Mouse (Mus musculus) stomach, embryonic 15.5 days (tissue): ENCODE results near the gene Nbeal2. TPM values are rescaled to one million over a fixed set of nuclear protein-coding genes. Genes with fewer than 3 reads are reported as not detected.
A peak's percentile ranks its signal among the peaks of the same experiment; 100 is the strongest.
"Not testable (repeated sequence)": the region's sequence is repeated elsewhere in the genome, so short reads cannot be mapped to it uniquely, and the experiment has no call there.

Source experiments
- ATAC-seq: fragments of 200-750 bp; cut with Nextera tagmentation; 2 replicates; pipeline ENCODE4 v1.8.0; 2017; ENCODE audit warnings: low read depth, moderate number of reproducible peaks, moderate TSS enrichment; ENCODE audit not compliant: insufficient read depth, low FRiP score
- H3K27ac ChIP-seq: fragments of 300-500 bp; sonication (generic); 2 replicates; pipeline ENCODE4 v1.5.1; 2015; ENCODE audit warnings: mild to moderate bottlenecking, inconsistent platforms
- H3K27me3 ChIP-seq: fragments of 300-500 bp; sonication (generic); replicated peaks from 2 replicates; pipeline ENCODE4 v1.6.1; 2015; ENCODE audit warnings: inconsistent platforms
- H3K36me3 ChIP-seq: fragments of 300-500 bp; sonication (generic); 2 replicates; pipeline ENCODE4 v1.6.1; 2015; ENCODE audit warnings: inconsistent platforms
- H3K4me1 ChIP-seq: fragments of 300-500 bp; sonication (generic); 2 replicates; pipeline ENCODE4 v1.6.1; 2015; ENCODE audit warnings: inconsistent platforms
- H3K4me2 ChIP-seq: fragments of 300-500 bp; sonication (generic); 2 replicates; pipeline ENCODE4 v1.6.1; 2015; ENCODE audit warnings: mild to moderate bottlenecking, inconsistent platforms
- H3K4me3 ChIP-seq: fragments of 300-500 bp; sonication (generic); replicated peaks from 2 replicates; pipeline ENCODE4 v1.5.1; 2015; ENCODE audit warnings: inconsistent platforms
- H3K9ac ChIP-seq: fragments of 300-500 bp; sonication (generic); 2 replicates; pipeline ENCODE4 v1.6.1; 2015; ENCODE audit warnings: inconsistent platforms
- H3K9me3 ChIP-seq: fragments of 300-500 bp; sonication (generic); 2 replicates; pipeline ENCODE4 v1.6.1; 2016; ENCODE audit warnings: inconsistent platforms
- WGBS: fragments of 180-500 bp; shearing (Covaris S2); methylation state at CpG from one replicate; pipeline ENCODE4 v1.1.7; 2015; 5-methylcytosine and 5-hydroxymethylcytosine counted together
- polyA plus RNA-seq: library from polyadenylated mRNA; unstranded; fragments of >200 nt; fragmentation: Nextera tagmentation; extraction: Ambion mirVana; gene quantifications from 2 replicates; pipeline ENCODE4 v1.2.1, GENCODE M21; 2015

The Nbeal2 gene
- polyA plus RNA-seq, 1 experiment from 2014 or later = 6.9 TPM

DNA sequence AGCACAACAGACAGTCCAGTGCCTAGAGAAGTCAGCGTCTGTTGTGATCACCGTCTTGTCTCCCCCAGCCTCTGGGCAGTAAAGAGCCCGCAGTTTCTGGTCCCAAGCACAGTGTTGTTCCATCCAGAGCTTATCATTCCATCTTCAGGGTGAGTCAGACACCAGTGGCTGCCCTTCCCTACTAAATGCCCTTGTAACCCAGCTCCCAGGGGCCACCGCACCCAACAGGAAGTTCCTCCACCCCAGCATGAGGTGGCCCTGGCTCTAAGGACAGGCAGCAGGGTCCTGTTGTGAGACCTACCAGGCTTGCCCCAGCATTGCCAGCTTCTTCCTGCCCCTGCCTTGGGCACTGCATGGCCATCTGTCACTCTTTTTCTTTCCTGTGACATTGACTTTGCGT, 31.6 kb upstream of the Nbeal2 start:
- H3K27me3 ChIP-seq = no peaks in the 10 kb centered on the region
- no peak overlapping the region for H3K4me2 ChIP-seq
- H3K4me1 ChIP-seq = peaks cover 29% of the 10 kb centered on the region
- no peak overlapping the region for H3K4me3 ChIP-seq
- no peak overlapping the region for H3K9ac ChIP-seq
- 59% methylated on average over 5 of the region's 5 CpGs for WGBS
- H3K36me3 ChIP-seq = no peaks in the 10 kb centered on the region
- no peaks in the 10 kb centered on the region for H3K9me3 ChIP-seq
- H3K27ac ChIP-seq = peak overlapping the region; percentile 98
- peak; percentile 39; the same call in 1 of the 2 replicates for ATAC-seq

DNA sequence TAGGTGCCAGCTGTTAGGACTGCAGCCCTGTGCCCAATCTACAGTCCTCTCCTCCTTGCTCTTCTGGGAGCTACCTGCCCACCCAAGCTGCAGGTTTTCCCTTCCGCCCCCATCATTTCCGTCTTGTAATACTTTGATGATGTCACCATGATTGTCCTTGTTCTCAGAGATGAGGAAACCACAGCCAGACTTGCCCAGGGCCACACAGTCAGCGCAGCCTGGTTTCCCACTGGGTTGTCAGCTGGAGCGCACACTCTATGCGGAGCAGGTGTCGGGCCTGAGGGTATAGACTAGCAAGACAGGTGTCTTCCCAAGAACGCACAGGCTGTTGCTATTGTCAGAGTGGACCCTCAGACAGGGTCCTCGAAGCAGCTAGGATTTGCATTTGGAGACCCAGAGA, 31.2 kb upstream of the Nbeal2 start:
- no peaks in the 10 kb centered on the region for H3K27me3 ChIP-seq
- 85% methylated on average over 8 of the region's 8 CpGs for WGBS
- peaks cover 29% of the 10 kb centered on the region for H3K4me1 ChIP-seq
- H3K27ac ChIP-seq = peak overlapping the region; percentile 98
- H3K9me3 ChIP-seq = no peaks in the 10 kb centered on the region
- no peaks in the 10 kb centered on the region for H3K36me3 ChIP-seq
- no peak for ATAC-seq
- no peak overlapping the region for H3K9ac ChIP-seq
- no peak overlapping the region for H3K4me3 ChIP-seq
- no peak overlapping the region for H3K4me2 ChIP-seq

GRCm38 (mm10) chr9:110684100-110684831, 30.3 kb upstream of the Nbeal2 start:
- Histone ChIP-seq H3K4me1 (peaks cover 29% of the 10 kb centered on the region), H3K9ac (no peak overlapping the region), H3K4me2 (0 out of 2 replicates have a peak overlapping the region, but pooled peaks have one; percentile 29), H3K27ac (peak overlapping the region; percentile 98), H3K9me3 (no peaks in the 10 kb centered on the region), H3K36me3 (no peaks in the 10 kb centered on the region), H3K4me3 (no peak overlapping the region), H3K27me3 (no peaks in the 10 kb centered on the region)
- ATAC-seq = peak; percentile 56
- WGBS = 54% methylated on average over 6 of the region's 6 CpGs

DNA sequence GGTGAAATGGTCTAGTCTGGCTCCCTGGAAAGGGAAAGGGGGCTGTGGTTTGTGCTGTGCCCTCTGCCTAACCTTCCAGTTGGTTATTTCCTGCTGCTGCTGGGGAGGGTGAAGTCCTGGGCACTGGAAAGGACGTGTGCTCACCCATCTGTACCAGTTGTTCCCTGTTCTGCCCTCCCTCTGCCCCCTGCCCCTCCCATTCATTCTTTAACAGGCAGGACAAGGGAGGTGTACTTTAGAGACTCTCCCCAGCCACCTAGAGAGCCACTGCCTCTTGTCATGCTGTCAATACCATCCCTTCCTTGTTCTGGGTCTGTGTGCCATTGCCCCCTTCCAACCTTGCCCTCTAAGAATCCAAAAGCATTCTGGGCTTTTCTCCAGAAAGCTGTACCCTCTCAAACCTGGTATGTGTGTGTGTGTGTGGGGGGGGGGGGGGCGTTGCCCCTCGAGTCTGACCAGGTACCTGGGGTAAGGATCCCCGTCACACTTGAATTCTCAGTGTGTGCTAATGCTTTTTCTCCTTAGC, 29.7 kb upstream of the Nbeal2 start:
- H3K27me3 ChIP-seq = no peaks in the 10 kb centered on the region
- peak overlapping the region; percentile 29; the same call in 1 of the 2 replicates for H3K4me2 ChIP-seq
- ATAC-seq = peak; percentile 53; the same call in 1 of the 2 replicates
- H3K9me3 ChIP-seq = no peaks in the 10 kb centered on the region
- peak overlapping the region; percentile 98 for H3K27ac ChIP-seq
- H3K9ac ChIP-seq = no peak overlapping the region
- H3K4me1 ChIP-seq = peaks cover 29% of the 10 kb centered on the region
- WGBS = 34% methylated on average over 4 of the region's 4 CpGs
- no peak overlapping the region for H3K4me3 ChIP-seq
- H3K36me3 ChIP-seq = no peaks in the 10 kb centered on the region

GRCm38 (mm10) chr9:110682697-110683096, 28.7 kb upstream of the Nbeal2 start:
- ATAC-seq, H3K36me3 ChIP-seq, H3K9ac ChIP-seq, H3K27me3 ChIP-seq, H3K9me3 ChIP-seq, H3K4me2 ChIP-seq, H3K4me3 ChIP-seq: not testable (repeated sequence)
- H3K4me1 ChIP-seq = peaks cover 32% of the 10 kb centered on the region
- H3K27ac ChIP-seq = peak overlapping the region; percentile 98; the same call in 1 of the 2 replicates
- 65% methylated on average over 3 of the region's 3 CpGs for WGBS

GRCm38 (mm10) chr9:110682255-110682654, 28.3 kb upstream of the Nbeal2 start:
- peaks cover 33% of the 10 kb centered on the region for H3K4me1 ChIP-seq
- 51% methylated on average over 5 of the region's 5 CpGs for WGBS
- H3K4me3 ChIP-seq = no peak overlapping the region
- no peaks in the 10 kb centered on the region for H3K27me3 ChIP-seq
- no peak overlapping the region for H3K9ac ChIP-seq
- no peak for ATAC-seq
- H3K36me3 ChIP-seq = no peaks in the 10 kb centered on the region
- H3K9me3 ChIP-seq = no peaks in the 10 kb centered on the region
- peak overlapping the region; percentile 2; the same call in 1 of the 2 replicates for H3K27ac ChIP-seq
- no peak overlapping the region for H3K4me2 ChIP-seq

DNA sequence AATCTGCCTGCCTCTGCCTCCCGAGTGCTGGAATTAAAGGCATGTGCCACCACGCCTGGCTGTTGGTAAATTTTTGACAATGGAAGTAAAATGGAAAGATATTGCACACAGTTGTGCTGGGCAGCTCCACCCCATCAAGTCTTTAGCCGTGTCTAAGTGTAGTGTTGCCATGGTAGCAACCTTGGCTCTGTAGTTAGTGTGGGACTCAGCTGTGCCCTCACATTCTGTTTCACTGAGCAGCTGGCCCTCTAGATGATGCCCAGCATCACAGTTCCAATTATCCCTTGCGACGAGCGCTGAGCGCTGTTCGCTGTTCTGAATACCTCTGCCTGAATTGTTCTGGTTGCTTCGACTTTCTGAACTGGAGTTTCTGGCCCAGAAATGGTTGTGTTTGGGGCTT, 27.9 kb upstream of the Nbeal2 start:
- no peak for ATAC-seq
- peaks cover 33% of the 10 kb centered on the region for H3K4me1 ChIP-seq
- no peak overlapping the region for H3K4me2 ChIP-seq
- H3K9me3 ChIP-seq = no peaks in the 10 kb centered on the region
- peak overlapping the region; percentile 2; the same call in 1 of the 2 replicates for H3K27ac ChIP-seq
- H3K9ac ChIP-seq = no peak overlapping the region
- H3K36me3 ChIP-seq = no peaks in the 10 kb centered on the region
- no peak overlapping the region for H3K4me3 ChIP-seq
- H3K27me3 ChIP-seq = no peaks in the 10 kb centered on the region
- 68% methylated on average over 9 of the region's 9 CpGs for WGBS

DNA sequence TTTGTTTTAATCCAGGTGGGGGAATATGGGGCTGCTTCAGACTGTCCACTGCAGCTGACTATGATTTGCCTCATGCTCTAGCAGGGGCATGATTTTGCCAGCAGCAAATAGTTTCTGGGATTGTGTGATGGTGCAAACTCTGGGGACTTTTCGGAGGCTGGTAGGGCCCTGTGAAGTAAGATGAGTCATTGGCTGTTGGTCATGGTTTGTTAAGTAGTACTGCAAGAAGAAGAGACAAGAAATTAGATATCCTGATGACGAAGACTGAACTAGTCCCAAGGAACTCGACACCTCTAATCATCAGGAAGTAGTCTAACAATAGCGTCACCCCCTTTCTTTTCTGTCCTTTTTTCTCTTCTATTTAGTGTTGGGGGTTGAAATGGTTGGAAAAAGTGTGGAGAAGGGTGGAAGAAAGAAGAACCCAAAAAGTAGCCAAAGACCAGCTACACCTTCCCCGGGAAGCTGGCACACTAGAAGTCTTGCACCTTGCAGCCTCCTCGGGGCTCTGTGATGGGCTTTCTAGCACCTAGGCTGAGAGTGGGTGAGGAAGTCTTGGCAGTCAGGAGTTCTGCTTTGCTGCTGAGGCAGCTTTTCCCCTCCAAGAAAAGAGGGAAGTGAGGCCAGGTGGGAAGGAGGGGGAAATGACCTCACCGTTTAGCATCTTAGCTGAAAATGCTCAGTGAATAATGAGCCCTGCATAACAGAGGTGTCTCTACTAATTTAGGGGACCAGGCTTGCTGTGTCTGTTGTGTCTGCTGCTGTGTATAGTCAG, 27.0 kb upstream of the Nbeal2 start:
- Histone ChIP-seq H3K4me1 (peaks cover 25% of the 10 kb centered on the region), H3K27me3 (no peaks in the 10 kb centered on the region)
- 74% methylated on average over 7 of the region's 7 CpGs for WGBS

GRCm38 (mm10) chr9:110678886-110679285, 24.9 kb upstream of the Nbeal2 start:
- Histone ChIP-seq H3K9me3 (no peaks in the 10 kb centered on the region), H3K36me3 (no peaks in the 10 kb centered on the region), H3K27ac (no peak overlapping the region), H3K4me1 (peaks cover 16% of the 10 kb centered on the region), H3K27me3 (no peaks in the 10 kb centered on the region), H3K9ac (no peak overlapping the region), H3K4me2 (no peak overlapping the region), H3K4me3 (no peak overlapping the region)
- ATAC-seq = no peak
- 75% methylated on average over 5 of the region's 5 CpGs for WGBS

More for the DNA sequence above, 27.0 kb upstream of the Nbeal2 start:
- H3K27ac ChIP-seq = 0 out of 2 replicates have a peak overlapping the region, but pooled peaks have one; percentile 21
- no peak overlapping the region for H3K9ac ChIP-seq
- no peaks in the 10 kb centered on the region for H3K9me3 ChIP-seq
- ATAC-seq = no peak
- no peak overlapping the region for H3K4me2 ChIP-seq
- no peak overlapping the region for H3K4me3 ChIP-seq
- H3K36me3 ChIP-seq = no peaks in the 10 kb centered on the region

DNA sequence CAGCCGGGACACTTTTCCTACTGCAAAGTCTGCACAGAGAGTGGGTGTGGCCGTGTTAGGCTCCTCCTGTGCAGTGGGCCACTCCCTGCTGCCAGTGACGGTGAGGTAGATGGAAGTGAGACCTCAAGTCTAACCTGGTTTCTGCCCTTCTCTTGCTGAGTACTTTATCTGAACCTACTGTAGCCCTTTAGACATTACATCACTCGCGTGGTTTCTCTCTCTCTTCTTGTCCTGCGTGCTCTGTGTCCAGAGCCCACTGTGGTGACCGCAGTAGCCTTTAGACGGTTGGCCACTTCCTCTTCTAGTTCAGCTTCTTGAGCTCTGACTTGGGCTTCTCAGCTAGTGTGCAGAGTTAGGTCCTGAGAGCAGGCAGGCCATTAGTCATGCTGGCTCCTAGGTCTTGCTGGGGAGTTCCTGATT, 22.5 kb upstream of the Nbeal2 start:
- ATAC-seq = peak; percentile 40
- 67% methylated on average over 8 of the region's 8 CpGs for WGBS
- Histone ChIP-seq H3K27me3 (no peaks in the 10 kb centered on the region), H3K9ac (no peak overlapping the region), H3K36me3 (no peaks in the 10 kb centered on the region), H3K4me2 (no peak overlapping the region), H3K4me1 (peaks cover 12% of the 10 kb centered on the region; the same call in 1 of the 2 replicates), H3K4me3 (no peak overlapping the region), H3K9me3 (no peaks in the 10 kb centered on the region), H3K27ac (0 out of 2 replicates have a peak overlapping the region, but pooled peaks have one; percentile 31)

GRCm38 (mm10) chr9:110673107-110673752, 19.3 kb upstream of the Nbeal2 start:
- no peaks in the 10 kb centered on the region for H3K27me3 ChIP-seq
- no peak overlapping the region; the same call in 1 of the 2 replicates for H3K27ac ChIP-seq
- no peak overlapping the region for H3K4me3 ChIP-seq
- 58% methylated on average over 10 of the region's 10 CpGs for WGBS
- no peaks in the 10 kb centered on the region for H3K9me3 ChIP-seq
- peaks cover 12% of the 10 kb centered on the region for H3K4me1 ChIP-seq
- H3K36me3 ChIP-seq = no peaks in the 10 kb centered on the region
- no peak overlapping the region for H3K9ac ChIP-seq
- no peak for ATAC-seq
- H3K4me2 ChIP-seq = no peak overlapping the region
